Mouse (Mus musculus): ENCODE results near the gene Jam2. TPM values are rescaled to one million over a fixed set of nuclear protein-coding genes. Genes with fewer than 3 reads are reported as not detected.

The Jam2 gene
- polyA plus RNA-seq, 1 experiment from 2014 or later: 8.1 TPM

DNA sequence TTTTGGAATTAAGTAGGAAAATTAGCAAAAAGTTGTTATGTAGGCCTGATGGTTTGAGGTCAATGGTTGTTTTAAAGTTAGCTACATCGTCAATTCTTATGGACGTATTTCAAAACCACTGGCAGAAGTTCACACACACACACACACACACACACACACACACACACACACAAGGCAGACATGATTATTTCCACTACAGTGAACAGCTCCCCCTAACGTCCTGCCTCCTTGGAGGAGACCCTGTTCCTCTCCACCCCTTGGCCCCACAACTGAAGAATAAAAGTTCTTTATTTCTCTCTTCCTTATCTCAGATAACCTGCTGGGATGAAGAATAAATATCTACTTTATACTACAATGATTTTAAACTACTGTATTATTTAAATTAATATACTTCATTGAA, 21.4 kb downstream of the Jam2 start:
- 55% methylated on average over 3 of the region's 3 CpGs for WGBS (ENCODE audit: insufficient replicate concordance)
- Histone ChIP-seq H3K9ac (ENCODE audit: low read depth, low read length) (no peak overlapping the region), H3K27me3 (ENCODE audit: control insufficient read depth, insufficient read depth, low read length) (no peaks in the 10 kb centered on the region), H3K36me3 (ENCODE audit: control insufficient read depth, insufficient read depth, low read length) (no peaks in the 10 kb centered on the region), H3K4me3 (ENCODE audit: low read depth, low read length) (no peak overlapping the region), H3K4me1 (ENCODE audit: control insufficient read depth, insufficient read depth, low read length) (no peaks in the 10 kb centered on the region), H3K4me2 (no peak overlapping the region), H3K9me3 (replicated peaks; ENCODE audit: control insufficient read depth, low read length) (no peaks in the 10 kb centered on the region), H3K27ac (ENCODE audit: low read depth, low read length) (no peak overlapping the region)
- ATAC-seq (replicated peaks; ENCODE audit: insufficient number of reproducible peaks, low FRiP score, low TSS enrichment): no peak

DNA sequence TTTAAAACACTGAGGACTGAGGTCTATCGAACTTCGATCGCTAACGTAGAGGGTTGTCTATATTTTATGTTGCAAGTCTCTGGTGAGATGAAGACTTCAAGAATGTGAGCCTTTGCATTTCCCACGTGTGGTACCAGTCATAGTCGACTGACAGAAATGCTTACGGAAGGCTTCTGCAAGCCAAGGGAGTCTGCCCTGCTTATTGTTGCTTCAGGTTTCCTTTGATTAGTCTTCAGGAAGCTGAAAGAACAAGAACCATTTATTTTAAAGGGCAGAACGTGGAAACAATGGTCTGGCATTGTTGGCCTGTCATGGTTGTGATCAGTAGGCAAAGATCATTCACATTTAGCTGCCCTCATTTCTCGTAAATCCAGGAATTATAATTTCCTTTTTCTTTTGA, 22.8 kb downstream of the Jam2 start:
- Histone ChIP-seq H3K4me3 (ENCODE audit: low read depth, low read length) (no peak overlapping the region), H3K4me1 (ENCODE audit: control insufficient read depth, insufficient read depth, low read length) (no peaks in the 10 kb centered on the region), H3K9me3 (replicated peaks; ENCODE audit: control insufficient read depth, low read length) (no peaks in the 10 kb centered on the region), H3K9ac (ENCODE audit: low read depth, low read length) (no peak overlapping the region), H3K36me3 (ENCODE audit: control insufficient read depth, insufficient read depth, low read length) (no peaks in the 10 kb centered on the region), H3K27ac (ENCODE audit: low read depth, low read length) (no peak overlapping the region), H3K27me3 (ENCODE audit: control insufficient read depth, insufficient read depth, low read length) (no peaks in the 10 kb centered on the region), H3K4me2 (no peak overlapping the region)
- WGBS (ENCODE audit: insufficient replicate concordance): 72% methylated on average over 9 of the region's 9 CpGs
- no peak for ATAC-seq (replicated peaks; ENCODE audit: insufficient number of reproducible peaks, low FRiP score, low TSS enrichment)

DNA sequence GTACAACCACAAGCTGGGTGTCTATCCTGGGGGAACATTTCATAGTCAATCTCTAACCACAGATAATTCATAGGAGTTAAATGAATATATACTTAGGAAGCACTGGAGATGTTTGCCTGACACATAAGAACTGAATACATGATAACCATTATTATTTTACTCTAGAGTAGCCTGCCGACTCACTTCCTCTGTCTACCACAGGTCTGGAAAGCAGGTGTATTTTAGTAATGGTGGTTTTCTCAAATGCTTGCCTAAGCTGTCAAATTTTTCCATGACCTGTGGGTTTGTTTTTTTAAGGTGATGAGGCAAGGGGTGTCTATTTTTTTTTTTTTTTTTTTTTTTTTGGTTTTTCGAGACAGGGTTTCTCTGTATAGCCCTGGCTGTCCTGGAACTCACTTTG, 26.1 kb downstream of the Jam2 start:
- no peak overlapping the region for H3K4me3 ChIP-seq (ENCODE audit: low read depth, low read length)
- no peak overlapping the region for H3K9ac ChIP-seq (ENCODE audit: low read depth, low read length)
- H3K4me1 ChIP-seq (ENCODE audit: control insufficient read depth, insufficient read depth, low read length): no peaks in the 10 kb centered on the region
- no peaks in the 10 kb centered on the region for H3K36me3 ChIP-seq (ENCODE audit: control insufficient read depth, insufficient read depth, low read length)
- no peaks in the 10 kb centered on the region for H3K27me3 ChIP-seq (ENCODE audit: control insufficient read depth, insufficient read depth, low read length)
- no peak overlapping the region for H3K4me2 ChIP-seq
- H3K27ac ChIP-seq (ENCODE audit: low read depth, low read length): no peak overlapping the region
- no peaks in the 10 kb centered on the region for H3K9me3 ChIP-seq (replicated peaks; ENCODE audit: control insufficient read depth, low read length)
- no peak for ATAC-seq (replicated peaks; ENCODE audit: insufficient number of reproducible peaks, low FRiP score, low TSS enrichment)
- WGBS (ENCODE audit: insufficient replicate concordance): 86% methylated on average over 1 of the region's 2 CpGs

DNA sequence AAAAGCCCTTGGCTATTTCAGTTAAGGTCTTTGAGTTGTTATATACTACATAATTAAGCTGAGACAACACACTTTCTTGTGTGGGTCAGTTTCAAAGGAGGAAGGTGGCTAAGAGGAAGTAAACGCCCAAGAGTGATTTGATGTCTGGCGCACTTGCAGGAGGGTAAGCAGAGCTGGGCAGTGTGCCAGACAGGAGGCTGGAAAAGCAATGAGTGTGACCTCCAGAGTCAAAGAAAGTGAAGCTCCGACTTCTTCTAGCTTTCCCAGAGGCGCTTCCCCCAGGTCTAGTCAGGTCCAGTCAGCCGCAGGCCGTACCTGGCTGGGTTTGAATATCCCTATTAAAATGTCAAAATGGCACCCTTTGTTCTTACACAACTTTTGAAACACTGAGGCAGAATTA, 28.3 kb downstream of the Jam2 start:
- no peaks in the 10 kb centered on the region for H3K27me3 ChIP-seq (ENCODE audit: control insufficient read depth, insufficient read depth, low read length)
- no peak overlapping the region for H3K4me3 ChIP-seq (ENCODE audit: low read depth, low read length)
- no peak for ATAC-seq (replicated peaks; ENCODE audit: insufficient number of reproducible peaks, low FRiP score, low TSS enrichment)
- no peaks in the 10 kb centered on the region for H3K36me3 ChIP-seq (ENCODE audit: control insufficient read depth, insufficient read depth, low read length)
- 60% methylated on average over 6 of the region's 6 CpGs for WGBS (ENCODE audit: insufficient replicate concordance)
- H3K9me3 ChIP-seq (replicated peaks; ENCODE audit: control insufficient read depth, low read length): no peaks in the 10 kb centered on the region
- no peaks in the 10 kb centered on the region for H3K4me1 ChIP-seq (ENCODE audit: control insufficient read depth, insufficient read depth, low read length)
- no peak overlapping the region for H3K27ac ChIP-seq (ENCODE audit: low read depth, low read length)
- H3K4me2 ChIP-seq: no peak overlapping the region
- no peak overlapping the region for H3K9ac ChIP-seq (ENCODE audit: low read depth, low read length)

DNA sequence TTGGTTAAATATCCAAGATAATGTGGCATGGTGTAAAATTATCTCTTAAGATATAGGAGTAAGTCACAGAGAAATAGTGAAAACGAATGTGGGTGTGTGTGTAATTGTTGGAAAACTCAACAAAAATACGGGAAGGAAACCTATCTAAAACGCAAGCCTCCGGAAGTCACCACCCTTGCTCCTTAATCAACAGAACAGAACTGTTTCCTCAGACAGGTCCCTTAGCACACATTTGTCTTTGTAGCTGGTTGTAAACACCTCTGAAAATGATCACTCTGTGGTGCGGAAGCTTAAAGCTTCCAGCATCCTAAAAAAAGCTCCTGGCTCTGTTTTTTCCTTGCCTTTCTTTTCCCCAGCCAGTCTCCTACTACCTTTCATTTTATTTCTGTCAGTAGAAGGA, 30.9 kb downstream of the Jam2 start:
- WGBS (ENCODE audit: insufficient replicate concordance): 60% methylated on average over 5 of the region's 5 CpGs
- no peaks in the 10 kb centered on the region for H3K27me3 ChIP-seq (ENCODE audit: control insufficient read depth, insufficient read depth, low read length)
- H3K9ac ChIP-seq (ENCODE audit: low read depth, low read length): no peak overlapping the region
- H3K4me2 ChIP-seq: no peak overlapping the region
- H3K4me1 ChIP-seq (ENCODE audit: control insufficient read depth, insufficient read depth, low read length): no peaks in the 10 kb centered on the region
- no peak overlapping the region for H3K27ac ChIP-seq (ENCODE audit: low read depth, low read length)
- H3K36me3 ChIP-seq (ENCODE audit: control insufficient read depth, insufficient read depth, low read length): no peaks in the 10 kb centered on the region
- H3K4me3 ChIP-seq (ENCODE audit: low read depth, low read length): no peak overlapping the region
- no peaks in the 10 kb centered on the region for H3K9me3 ChIP-seq (replicated peaks; ENCODE audit: control insufficient read depth, low read length)
- ATAC-seq (replicated peaks; ENCODE audit: insufficient number of reproducible peaks, low FRiP score, low TSS enrichment): no peak

DNA sequence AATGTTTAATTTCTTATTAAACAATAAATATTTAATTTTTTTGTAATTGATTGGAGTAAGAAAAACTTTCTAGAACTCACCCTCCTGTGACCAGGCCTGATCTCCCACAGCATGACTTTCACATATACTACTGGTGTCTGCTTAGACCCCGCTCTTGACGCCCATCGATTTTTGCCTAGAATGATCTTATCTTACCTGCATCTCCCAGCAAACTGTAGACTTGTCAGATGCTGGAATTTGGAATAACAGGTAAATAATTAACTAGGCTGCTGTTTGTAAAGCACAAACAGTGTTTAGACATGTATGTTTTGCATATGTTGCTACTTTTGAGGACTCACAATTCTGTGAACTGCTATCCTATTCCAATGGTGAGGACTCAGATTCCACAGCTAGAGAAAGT, 32.3 kb downstream of the Jam2 start:
- Histone ChIP-seq H3K4me3 (ENCODE audit: low read depth, low read length) (no peak overlapping the region), H3K27ac (ENCODE audit: low read depth, low read length) (no peak overlapping the region), H3K27me3 (ENCODE audit: control insufficient read depth, insufficient read depth, low read length) (no peaks in the 10 kb centered on the region), H3K4me1 (ENCODE audit: control insufficient read depth, insufficient read depth, low read length) (no peaks in the 10 kb centered on the region), H3K4me2 (no peak overlapping the region), H3K9ac (ENCODE audit: low read depth, low read length) (no peak overlapping the region), H3K36me3 (ENCODE audit: control insufficient read depth, insufficient read depth, low read length) (no peaks in the 10 kb centered on the region), H3K9me3 (replicated peaks; ENCODE audit: control insufficient read depth, low read length) (no peaks in the 10 kb centered on the region)
- WGBS (ENCODE audit: insufficient replicate concordance): 86% methylated on average over 3 of the region's 3 CpGs
- no peak for ATAC-seq (replicated peaks; ENCODE audit: insufficient number of reproducible peaks, low FRiP score, low TSS enrichment)

DNA sequence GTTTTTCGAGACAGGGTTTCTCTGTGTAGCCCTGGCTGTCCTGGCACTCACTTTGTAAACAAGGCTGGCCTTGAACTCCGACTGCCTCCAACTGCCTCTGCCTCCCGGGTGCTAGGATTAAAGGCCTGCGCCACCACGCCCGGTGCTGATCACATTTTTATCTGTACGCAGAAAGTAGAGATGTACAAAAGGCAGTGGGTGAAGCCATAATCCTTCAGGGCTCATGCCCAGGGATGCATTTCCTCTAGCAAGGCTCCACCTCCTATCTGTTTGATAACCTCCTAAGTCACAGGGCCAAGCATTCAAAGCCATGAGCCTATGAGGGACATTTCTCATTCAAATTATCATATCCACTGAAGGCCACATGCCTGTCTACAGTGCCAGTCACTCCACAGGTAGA, 34.0 kb downstream of the Jam2 start:
- Histone ChIP-seq H3K27me3 (ENCODE audit: control insufficient read depth, insufficient read depth, low read length) (no peaks in the 10 kb centered on the region), H3K4me3 (ENCODE audit: low read depth, low read length) (no peak overlapping the region), H3K4me1 (ENCODE audit: control insufficient read depth, insufficient read depth, low read length) (no peaks in the 10 kb centered on the region), H3K4me2 (no peak overlapping the region), H3K9me3 (replicated peaks; ENCODE audit: control insufficient read depth, low read length) (no peaks in the 10 kb centered on the region), H3K27ac (ENCODE audit: low read depth, low read length) (no peak overlapping the region), H3K9ac (ENCODE audit: low read depth, low read length) (no peak overlapping the region), H3K36me3 (ENCODE audit: control insufficient read depth, insufficient read depth, low read length) (no peaks in the 10 kb centered on the region)
- WGBS (ENCODE audit: insufficient replicate concordance): 86% methylated on average over 7 of the region's 7 CpGs
- ATAC-seq (replicated peaks; ENCODE audit: insufficient number of reproducible peaks, low FRiP score, low TSS enrichment): no peak

DNA sequence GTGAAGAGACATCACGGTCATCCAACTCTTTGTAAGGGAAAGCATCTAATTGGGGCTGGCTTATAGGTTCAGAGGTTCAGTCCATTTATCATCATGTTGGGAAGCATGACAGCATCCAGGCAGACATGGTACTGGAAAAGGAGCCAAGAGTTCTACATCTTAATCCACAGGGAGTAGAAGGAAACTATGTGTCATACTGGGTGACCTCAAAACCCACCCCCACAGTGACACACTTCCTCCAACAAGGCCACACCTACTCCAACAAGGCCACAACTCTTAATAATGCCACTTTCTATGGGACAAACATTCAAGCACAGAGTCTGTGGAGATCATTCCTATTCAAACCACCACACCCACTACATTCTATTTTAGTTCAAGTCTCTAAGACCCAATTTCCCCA, 36.3 kb downstream of the Jam2 start:
- H3K4me2 ChIP-seq: no peak overlapping the region
- no peak overlapping the region for H3K9ac ChIP-seq (ENCODE audit: low read depth, low read length)
- H3K9me3 ChIP-seq (replicated peaks; ENCODE audit: control insufficient read depth, low read length): no peaks in the 10 kb centered on the region
- H3K36me3 ChIP-seq (ENCODE audit: control insufficient read depth, insufficient read depth, low read length): no peaks in the 10 kb centered on the region
- no peak overlapping the region for H3K4me3 ChIP-seq (ENCODE audit: low read depth, low read length)
- no peaks in the 10 kb centered on the region for H3K27me3 ChIP-seq (ENCODE audit: control insufficient read depth, insufficient read depth, low read length)
- WGBS (ENCODE audit: insufficient replicate concordance): 89% methylated on average over 1 of the region's 1 CpGs
- no peaks in the 10 kb centered on the region for H3K4me1 ChIP-seq (ENCODE audit: control insufficient read depth, insufficient read depth, low read length)
- no peak overlapping the region for H3K27ac ChIP-seq (ENCODE audit: low read depth, low read length)
- no peak for ATAC-seq (replicated peaks; ENCODE audit: insufficient number of reproducible peaks, low FRiP score, low TSS enrichment)

DNA sequence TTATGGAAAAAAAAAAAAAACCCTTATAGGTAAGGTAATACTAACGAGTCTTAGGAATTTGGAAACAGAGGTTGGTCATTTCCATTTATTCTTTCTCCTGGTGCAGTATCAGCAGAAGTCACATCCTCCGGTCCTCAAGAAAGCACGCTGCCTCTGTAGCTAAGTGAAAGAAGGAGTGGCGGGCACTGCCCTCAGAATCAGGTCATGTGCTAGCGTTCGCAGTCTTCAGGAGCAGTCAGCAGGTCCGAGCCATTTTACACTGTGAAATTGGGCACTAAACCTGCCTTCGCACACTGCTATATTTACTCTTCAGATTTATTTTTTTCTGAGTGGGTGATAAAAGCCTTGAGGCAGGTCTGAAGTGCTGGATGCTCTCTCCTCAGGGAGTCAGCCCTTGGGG, 39.9 kb downstream of the Jam2 start:
- Histone ChIP-seq H3K4me1 (ENCODE audit: control insufficient read depth, insufficient read depth, low read length) (no peaks in the 10 kb centered on the region), H3K9me3 (replicated peaks; ENCODE audit: control insufficient read depth, low read length) (no peaks in the 10 kb centered on the region), H3K9ac (ENCODE audit: low read depth, low read length) (no peak overlapping the region), H3K4me3 (ENCODE audit: low read depth, low read length) (no peak overlapping the region), H3K27ac (ENCODE audit: low read depth, low read length) (no peak overlapping the region), H3K27me3 (ENCODE audit: control insufficient read depth, insufficient read depth, low read length) (no peaks in the 10 kb centered on the region), H3K36me3 (ENCODE audit: control insufficient read depth, insufficient read depth, low read length) (no peaks in the 10 kb centered on the region), H3K4me2 (no peak overlapping the region)
- 82% methylated on average over 8 of the region's 8 CpGs for WGBS (ENCODE audit: insufficient replicate concordance)
- no peak for ATAC-seq (replicated peaks; ENCODE audit: insufficient number of reproducible peaks, low FRiP score, low TSS enrichment)

All from heart, embryonic 11.5 days (tissue).